Mouse (Mus musculus): ENCODE measurements around the gene Foxi3. TPM values are rescaled to one million over a fixed set of nuclear protein-coding genes. Genes with fewer than 3 reads are reported as not detected.

Gene Foxi3
- polyA plus RNA-seq, 1 experiment from 2014 or later, result not detected

DNA sequence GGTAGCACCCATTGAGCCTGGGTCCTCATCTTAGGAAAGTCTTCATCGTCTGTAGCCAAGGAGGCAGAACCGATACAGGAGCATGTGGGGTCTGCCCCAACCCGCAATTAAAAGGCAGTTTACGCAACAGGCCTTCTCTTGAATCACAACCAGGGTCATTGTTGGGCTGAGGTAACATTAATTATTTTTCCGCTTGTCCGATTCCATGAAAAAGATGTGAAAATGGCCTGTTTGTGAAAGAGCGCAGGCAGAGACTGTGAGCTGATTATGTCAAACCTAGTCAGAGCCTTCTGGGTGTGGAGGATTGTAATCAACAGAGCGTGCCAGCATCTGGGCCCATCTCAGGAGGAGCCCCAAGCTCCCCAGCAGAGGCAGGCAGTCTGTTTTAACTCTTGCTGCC is 30.4 kb downstream of the Foxi3 start:
- no peak for DNase-seq (ENCODE audit: low spot score)

DNA sequence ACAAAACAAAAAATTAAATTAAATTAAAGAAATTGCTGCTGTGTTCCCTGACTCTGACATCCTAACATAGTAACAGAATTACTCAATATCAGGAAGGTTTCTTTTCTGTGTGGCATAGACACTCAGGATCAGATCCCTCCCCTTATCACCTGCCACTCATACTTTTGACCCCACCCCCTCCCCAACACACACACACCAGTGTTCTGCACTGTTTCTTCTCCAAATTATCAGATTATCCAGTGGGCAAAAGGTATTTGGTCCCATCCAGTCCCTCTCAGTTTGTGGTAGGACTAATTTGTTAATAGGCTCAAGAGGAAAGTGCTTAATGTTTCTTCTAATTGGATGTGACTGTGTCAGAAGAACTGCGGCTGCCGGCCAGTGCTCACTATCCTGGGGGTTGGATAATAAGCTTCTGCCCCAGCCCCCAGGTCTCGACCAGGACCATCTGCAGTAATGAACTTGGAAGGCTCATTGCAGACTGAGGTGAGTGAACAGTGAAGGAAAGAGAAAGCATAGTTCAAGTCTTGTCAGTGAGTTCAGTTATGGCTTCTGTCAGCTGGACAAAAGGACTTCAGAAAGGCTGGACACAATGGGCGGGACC is 39.9 kb downstream of the Foxi3 start:
- DNase-seq (ENCODE audit: low spot score), result no peak

DNA sequence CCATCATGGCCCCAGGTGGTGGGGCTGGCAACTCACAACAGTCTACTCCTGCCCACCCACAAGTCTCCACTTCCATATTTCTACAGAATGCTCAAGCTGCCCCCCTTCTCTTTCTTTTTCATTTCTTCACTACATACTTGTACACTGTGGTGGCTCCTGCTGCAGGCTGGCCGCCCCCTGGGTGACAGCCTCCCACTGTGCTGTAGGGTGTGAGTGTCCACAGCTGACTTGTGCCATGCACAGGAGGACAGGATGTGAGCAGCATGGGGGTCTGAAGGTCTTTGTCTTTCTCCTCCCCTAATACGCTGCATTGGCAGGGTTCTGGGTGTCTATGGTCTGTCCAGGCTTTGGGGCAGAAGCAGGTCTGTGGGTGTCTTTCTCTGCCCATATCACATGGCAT is 46.3 kb downstream of the Foxi3 start:
- DNase-seq (ENCODE audit: low spot score), result no peak

DNA sequence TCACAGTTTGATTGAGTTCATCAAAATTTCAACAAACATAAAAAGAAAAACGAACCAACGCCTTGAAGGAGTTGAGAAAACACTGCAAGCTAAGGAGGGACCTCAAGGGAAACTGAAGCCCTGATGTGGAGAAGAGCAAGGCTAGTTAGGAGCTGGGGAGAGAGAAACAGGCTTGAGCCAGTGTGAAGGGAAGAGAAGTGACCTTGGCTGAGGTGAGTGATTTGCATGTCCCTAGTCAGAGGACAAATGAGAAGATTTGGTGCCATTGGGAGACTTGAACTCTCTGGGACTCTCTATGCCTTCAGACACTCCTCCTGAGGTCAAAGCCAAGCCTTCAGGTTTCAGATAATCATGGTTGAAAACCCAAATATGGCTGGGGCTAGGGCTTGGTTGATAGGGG is 47.8 kb downstream of the Foxi3 start:
- DNase-seq (ENCODE audit: low spot score), result no peak

Other genes with a start within 250 kb of the Foxi3 start
- 3.6 and 5.1 TPM in 2 replicates for gene Rpia, start 164.3 kb upstream of the Foxi3 start, polyA plus RNA-seq (2015; fragmentation: Nextera tagmentation; extraction: Ambion mirVana)
- 17.4 and 18.0 TPM in 2 replicates for gene Eif2ak3, start 112.0 kb upstream of the Foxi3 start, polyA plus RNA-seq (2015; fragmentation: Nextera tagmentation; extraction: Ambion mirVana)
- 0.15 TPM in 1 of 2 replicates, not detected in the other for gene Tex37, start 37.6 kb upstream of the Foxi3 start, polyA plus RNA-seq (2015; fragmentation: Nextera tagmentation; extraction: Ambion mirVana)
- gene Thnsl2, start 187.9 kb downstream of the Foxi3 start, polyA plus RNA-seq (2015; fragmentation: Nextera tagmentation; extraction: Ambion mirVana), result 7.8 and 11.3 TPM in 2 replicates
- 1.3 and 2.3 TPM in 2 replicates for gene Fabp1, start 243.3 kb downstream of the Foxi3 start, polyA plus RNA-seq (2015; fragmentation: Nextera tagmentation; extraction: Ambion mirVana)

All from thymus, postnatal 0 days (tissue).